Mouse (Mus musculus) stomach, postnatal 0 days (tissue): ENCODE data around the gene Clip1. TPM values are rescaled to one million over a fixed set of nuclear protein-coding genes. Genes with fewer than 3 reads are reported as not detected.

ENCODE experiments used
- ATAC-seq: fragments of 200-750 bp; cut with Nextera tagmentation; 2 replicates; pipeline ENCODE4 v1.8.0; 2017; ENCODE audit not compliant: low FRiP score, low TSS enrichment
- DNase-seq: peaks from one replicate; pipeline ENCODE4 v3.0.0-alpha.2; 2016; ENCODE audit warnings: low spot score
- H3K27ac ChIP-seq: fragments of 300-500 bp; sonication (generic); replicated peaks from 2 replicates; pipeline ENCODE4 v1.5.1; 2014; ENCODE audit warnings: mild to moderate bottlenecking, control low read depth
- H3K27me3 ChIP-seq: fragments of 300-500 bp; sonication (generic); 2 replicates; pipeline ENCODE4 v1.6.1; 2014; ENCODE audit warnings: low read length; ENCODE audit not compliant: control insufficient read depth, insufficient read depth
- H3K36me3 ChIP-seq: fragments of 300-500 bp; sonication (generic); 2 replicates; pipeline ENCODE4 v1.6.1; 2014; ENCODE audit warnings: low read length, mixed read lengths; ENCODE audit not compliant: control insufficient read depth, insufficient read depth
- H3K4me1 ChIP-seq: fragments of 300-500 bp; sonication (generic); replicated peaks from 2 replicates; pipeline ENCODE4 v1.6.1; 2014; ENCODE audit warnings: antibody characterized with exemption; ENCODE audit not compliant: control insufficient read depth, insufficient read depth
- H3K4me2 ChIP-seq: fragments of 300-500 bp; sonication (generic); replicated peaks from 2 replicates; pipeline ENCODE4 v1.6.1; 2014; ENCODE audit warnings: low read depth, mild to moderate bottlenecking, control low read depth, moderate library complexity
- H3K4me3 ChIP-seq: fragments of 300-500 bp; sonication (generic); 2 replicates; pipeline ENCODE4 v1.5.1; 2014; ENCODE audit warnings: low read depth, low read length, control low read depth
- H3K9ac ChIP-seq: fragments of 300-500 bp; sonication (generic); 2 replicates; pipeline ENCODE4 v1.6.1; 2014; ENCODE audit warnings: mild to moderate bottlenecking, low read length, control low read depth, mixed read lengths
- H3K9me3 ChIP-seq: fragments of 300-500 bp; sonication (generic); 2 replicates; pipeline ENCODE4 v1.6.1; 2016; ENCODE audit warnings: low read length; ENCODE audit not compliant: control insufficient read depth
- CTCF ChIP-seq: IDR thresholded peaks from 2 replicates; pipeline ENCODE4 v1.5.1; 2016; ENCODE audit warnings: antibody characterized with exemption, low read depth, mild to moderate bottlenecking, moderate library complexity
- EP300 ChIP-seq: optimal IDR thresholded peaks from 2 replicates; pipeline ENCODE3; 2016; ENCODE audit warnings: antibody characterized with exemption
- WGBS: fragments of 180-500 bp; shearing (Covaris S2); extraction: QIAGEN DNeasy Blood & Tissue Kit; methylation state at CpG from one replicate; pipeline ENCODE4 v1.1.7; 2014; 5-methylcytosine and 5-hydroxymethylcytosine counted together
- polyA plus RNA-seq: library from polyadenylated mRNA; unstranded; fragments of >200 nt; fragmentation: Nextera tagmentation; extraction: Ambion mirVana; gene quantifications from 2 replicates; pipeline ENCODE4 v1.2.1, GENCODE M21; 2015

Gene Clip1
- polyA plus RNA-seq, 1 experiment from 2014 or later = 41.4 TPM

GRCm38 (mm10) chr5:123559588-123559987 is 124.8 kb downstream of the Clip1 start:
- TF ChIP-seq CTCF (no peak), EP300 (no peak)

GRCm38 (mm10) chr5:123556451-123556850 is 128.0 kb downstream of the Clip1 start:
- H3K36me3 ChIP-seq = peaks cover 10% of the 10 kb centered on the region
- no peak for ATAC-seq
- no peaks in the 10 kb centered on the region for H3K27me3 ChIP-seq
- H3K9me3 ChIP-seq = no peaks in the 10 kb centered on the region
- TF ChIP-seq CTCF = no peak
- no peak for TF ChIP-seq EP300
- WGBS = 59% methylated on average over 2 of the region's 2 CpGs
- H3K27ac ChIP-seq = no peak overlapping the region
- H3K9ac ChIP-seq = no peak overlapping the region
- no peaks in the 10 kb centered on the region for H3K4me1 ChIP-seq
- H3K4me3 ChIP-seq = no peak overlapping the region
- no peak overlapping the region for H3K4me2 ChIP-seq
- no peak for DNase-seq

More at GRCm38 (mm10) chr5:123559588-123559987, 124.8 kb downstream of the Clip1 start:
- Histone ChIP-seq H3K9ac (no peak overlapping the region), H3K4me2 (no peak overlapping the region), H3K36me3 (peaks cover 18% of the 10 kb centered on the region), H3K4me3 (no peak overlapping the region), H3K9me3 (no peaks in the 10 kb centered on the region), H3K4me1 (no peaks in the 10 kb centered on the region), H3K27ac (no peak overlapping the region), H3K27me3 (no peaks in the 10 kb centered on the region)
- ATAC-seq = no peak
- WGBS = 86% methylated on average over 8 of the region's 8 CpGs
- DNase-seq = no peak

- Histone ChIP-seq H3K27me3 (no peaks in the 10 kb centered on the region), H3K27ac (no peak overlapping the region), H3K36me3 (peaks cover 10% of the 10 kb centered on the region), H3K4me1 (no peaks in the 10 kb centered on the region), H3K4me3 (no peak overlapping the region), H3K4me2 (no peak overlapping the region), H3K9me3 (no peaks in the 10 kb centered on the region), H3K9ac (no peak overlapping the region)
- TF ChIP-seq EP300 (no peak), CTCF (no peak)
- 90% methylated on average over 7 of the region's 7 CpGs for WGBS
- ATAC-seq (no peak), DNase-seq (no peak)
Measured at GRCm38 (mm10) chr5:123555693-123556092, 128.7 kb downstream of the Clip1 start.

- Histone ChIP-seq H3K9ac (no peak overlapping the region), H3K27me3 (no peaks in the 10 kb centered on the region), H3K4me3 (no peak overlapping the region), H3K4me1 (no peaks in the 10 kb centered on the region), H3K4me2 (no peak overlapping the region), H3K27ac (no peak overlapping the region), H3K9me3 (no peaks in the 10 kb centered on the region), H3K36me3 (peaks cover 27% of the 10 kb centered on the region)
- TF ChIP-seq EP300 (no peak), CTCF (no peak)
- DNase-seq (no peak), ATAC-seq (no peak)
- 96% methylated on average over 10 of the region's 10 CpGs for whole genome bisulfite sequencing
Measured at GRCm38 (mm10) chr5:123533801-123534200, 150.6 kb downstream of the Clip1 start.

- no peak for ATAC-seq
- Histone ChIP-seq H3K36me3 (peaks cover 25% of the 10 kb centered on the region), H3K4me3 (no peak overlapping the region)
Measured at GRCm38 (mm10) chr5:123530056-123530455, 154.4 kb downstream of the Clip1 start.

GRCm38 (mm10) chr5:123528641-123529040 is 155.8 kb downstream of the Clip1 start:
- Histone ChIP-seq H3K9ac (no peak overlapping the region), H3K4me3 (no peak overlapping the region), H3K36me3 (peaks cover 22% of the 10 kb centered on the region), H3K4me1 (0 out of 2 replicates have a peak, but pooled peaks cover 2% of the 10 kb centered on the region), H3K9me3 (no peaks in the 10 kb centered on the region), H3K27ac (no peak overlapping the region), H3K4me2 (no peak overlapping the region), H3K27me3 (no peaks in the 10 kb centered on the region)
- ATAC-seq = no peak
- WGBS = 67% methylated on average over 7 of the region's 7 CpGs
- no peak for DNase-seq
- TF ChIP-seq EP300 = no peak
- no peak for TF ChIP-seq CTCF

More at GRCm38 (mm10) chr5:123530056-123530455, 154.4 kb downstream of the Clip1 start:
- Histone ChIP-seq H3K27ac (no peak overlapping the region), H3K9ac (no peak overlapping the region), H3K4me2 (no peak overlapping the region), H3K9me3 (no peaks in the 10 kb centered on the region), H3K27me3 (no peaks in the 10 kb centered on the region), H3K4me1 (no peaks in the 10 kb centered on the region)
- WGBS = 86% methylated on average over 8 of the region's 8 CpGs
- DNase-seq = no peak
- TF ChIP-seq CTCF (no peak), EP300 (no peak)

Other genes starting within 250 kb of the Clip1 start
- gene Lrrc43, start 195.3 kb downstream of the Clip1 start, polyA plus RNA-seq = not detected in 2 replicates
- not detected in 2 replicates for gene Il31, start 195.1 kb downstream of the Clip1 start, polyA plus RNA-seq
- gene B3gnt4, start 174.2 kb downstream of the Clip1 start, polyA plus RNA-seq = 0.13 TPM in 2 replicates
- 70.6 and 70.8 TPM in 2 replicates for gene Diablo, start 160.4 kb downstream of the Clip1 start, polyA plus RNA-seq
- 5.6 and 7.0 TPM in 2 replicates for gene Gm49027, start 159.1 kb downstream of the Clip1 start, polyA plus RNA-seq
- 12.1 and 14.6 TPM in 2 replicates for gene Vps33a, start 111.6 kb downstream of the Clip1 start, polyA plus RNA-seq
- gene Zcchc8, start 36.5 kb upstream of the Clip1 start, polyA plus RNA-seq = 26.1 and 27.3 TPM in 2 replicates
- gene Rsrc2, start 64.8 kb upstream of the Clip1 start, polyA plus RNA-seq = 59.5 and 67.8 TPM in 2 replicates
- gene Kntc1, start 65.1 kb upstream of the Clip1 start, polyA plus RNA-seq = 3.9 and 4.9 TPM in 2 replicates
- gene Hcar2, start 180.9 kb upstream of the Clip1 start, polyA plus RNA-seq = 24.0 and 26.8 TPM in 2 replicates
- gene Hcar1, start 195.4 kb upstream of the Clip1 start, polyA plus RNA-seq = 4.9 and 6.0 TPM in 2 replicates
- 107 and 122 TPM in 2 replicates for gene Denr, start 222.6 kb upstream of the Clip1 start, polyA plus RNA-seq
- 0.56 and 0.91 TPM in 2 replicates for gene Gm43518, start 242.8 kb upstream of the Clip1 start, polyA plus RNA-seq
- 5.4 TPM in 2 replicates for gene Ccdc62, start 246.1 kb upstream of the Clip1 start, polyA plus RNA-seq